Mouse (Mus musculus): ENCODE measurements around the gene Acsbg2.

DNA sequence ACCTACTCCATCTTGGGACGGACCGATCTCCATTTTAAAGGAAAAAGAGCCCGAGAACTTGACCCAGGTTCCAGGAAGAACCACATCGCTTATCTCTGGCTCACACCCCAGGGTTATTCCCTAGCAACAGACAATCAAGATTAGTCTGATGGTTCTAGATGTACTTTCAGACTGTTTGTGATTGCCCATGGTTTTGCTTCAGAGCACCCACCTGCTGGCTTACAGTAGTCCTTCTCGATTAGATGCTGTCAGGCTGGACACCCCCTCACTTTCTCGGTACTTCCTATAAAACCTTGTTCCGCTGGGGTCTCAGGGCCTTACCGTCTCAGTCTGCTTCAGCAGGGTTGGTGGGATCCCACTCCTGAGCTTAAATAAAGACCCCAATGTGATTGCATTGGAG, 37.9 kb downstream of the Acsbg2 start:
- no peak for TF ChIP-seq CTCF (IDR thresholded peaks at IDR 0.05; ENCODE audit: low read depth, low read length)
- no peak for TF ChIP-seq POLR2AphosphoS5 (IDR thresholded peaks at IDR 0.05; ENCODE audit: insufficient replicate concordance, low read depth, low read length)
- TF ChIP-seq TAL1 (conservative IDR thresholded peaks at IDR 0.05; ENCODE audit: low read depth, low read length) = peak; percentile 30

Data from G1E (cell line).